Mouse (Mus musculus): ENCODE data around the gene Klhl21. TPM values are rescaled to one million over a fixed set of nuclear protein-coding genes. Genes with fewer than 3 reads are reported as not detected.

Gene Klhl21
- total and polyA plus RNA-seq, 2 experiments from 2014 or later = 4.8 to 12.3 TPM

DNA sequence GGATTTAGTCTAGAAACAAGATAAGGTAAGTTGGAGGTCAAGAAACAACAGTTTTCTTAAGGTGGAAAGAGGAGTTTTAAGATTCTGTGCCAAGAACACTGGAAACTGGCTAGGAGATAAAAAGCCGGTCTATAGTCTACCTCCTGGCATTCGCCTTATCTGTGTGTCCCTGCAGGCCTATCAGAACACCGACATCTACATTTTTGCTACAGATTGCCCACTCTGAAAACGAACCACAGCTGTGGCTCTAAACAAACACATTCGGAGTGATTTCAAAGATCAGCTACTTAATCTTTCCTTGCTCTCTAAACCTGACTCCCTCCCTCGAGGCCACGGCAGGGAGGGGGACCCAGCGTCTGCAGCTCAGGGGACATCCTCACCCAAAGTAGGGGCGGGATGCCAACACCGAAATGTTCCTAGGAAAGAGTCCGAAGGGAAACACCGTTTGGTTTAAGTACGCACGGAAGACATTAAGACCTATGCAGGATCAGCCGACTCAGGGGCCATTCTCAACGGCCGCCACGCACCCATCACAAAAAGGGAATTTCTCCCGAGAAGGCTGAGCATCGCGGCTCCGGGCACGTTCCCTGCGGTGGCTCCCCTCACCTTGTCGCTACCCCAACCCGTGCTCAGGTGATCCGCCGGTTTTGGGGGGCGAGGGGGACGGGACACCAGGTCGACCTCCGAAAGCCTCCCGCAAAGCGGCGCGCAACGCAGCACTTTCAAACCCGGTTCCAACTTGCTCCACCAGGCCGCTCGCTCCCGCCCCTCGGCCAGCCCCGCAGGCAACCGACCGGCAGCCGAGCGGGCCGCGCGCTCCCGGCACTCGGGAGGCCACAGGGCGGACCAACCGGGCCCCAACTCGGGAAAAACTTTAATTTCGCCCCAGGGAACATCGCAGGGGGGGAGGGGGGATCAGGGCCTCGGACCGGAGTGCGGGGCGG lies 14.1 kb upstream of the Klhl21 start:
- H3K9ac ChIP-seq (replicated peaks; ENCODE audit: low read length) = peak overlapping the region; percentile 82
- peaks cover 23% of the 10 kb centered on the region; the same call in 1 of the 2 replicates for H3K36me3 ChIP-seq (ENCODE audit: insufficient read depth, low read length)
- H3K4me1 ChIP-seq (ENCODE audit: insufficient read depth, low read length) = peaks cover 7% of the 10 kb centered on the region; the same call in 1 of the 2 replicates
- no peaks in the 10 kb centered on the region for H3K27me3 ChIP-seq (ENCODE audit: insufficient read depth, low read length)
- peak overlapping the region; percentile 75 for H3K4me2 ChIP-seq (ENCODE audit: low read depth, low read length)
- peak overlapping the region; percentile 62 for H3K27ac ChIP-seq
- DNase-seq (ENCODE audit: low spot score) = peak; percentile 43
- no peaks in the 10 kb centered on the region for H3K9me3 ChIP-seq (ENCODE audit: low read length)
- no peak for ATAC-seq
- WGBS = 1% methylated on average over 61 of the region's 61 CpGs
- H3K4me3 ChIP-seq (ENCODE audit: low read length) = peak overlapping the region; percentile 99
- TF ChIP-seq CTCF (IDR thresholded peaks at IDR 0.05; ENCODE audit: low read depth) = no peak

DNA sequence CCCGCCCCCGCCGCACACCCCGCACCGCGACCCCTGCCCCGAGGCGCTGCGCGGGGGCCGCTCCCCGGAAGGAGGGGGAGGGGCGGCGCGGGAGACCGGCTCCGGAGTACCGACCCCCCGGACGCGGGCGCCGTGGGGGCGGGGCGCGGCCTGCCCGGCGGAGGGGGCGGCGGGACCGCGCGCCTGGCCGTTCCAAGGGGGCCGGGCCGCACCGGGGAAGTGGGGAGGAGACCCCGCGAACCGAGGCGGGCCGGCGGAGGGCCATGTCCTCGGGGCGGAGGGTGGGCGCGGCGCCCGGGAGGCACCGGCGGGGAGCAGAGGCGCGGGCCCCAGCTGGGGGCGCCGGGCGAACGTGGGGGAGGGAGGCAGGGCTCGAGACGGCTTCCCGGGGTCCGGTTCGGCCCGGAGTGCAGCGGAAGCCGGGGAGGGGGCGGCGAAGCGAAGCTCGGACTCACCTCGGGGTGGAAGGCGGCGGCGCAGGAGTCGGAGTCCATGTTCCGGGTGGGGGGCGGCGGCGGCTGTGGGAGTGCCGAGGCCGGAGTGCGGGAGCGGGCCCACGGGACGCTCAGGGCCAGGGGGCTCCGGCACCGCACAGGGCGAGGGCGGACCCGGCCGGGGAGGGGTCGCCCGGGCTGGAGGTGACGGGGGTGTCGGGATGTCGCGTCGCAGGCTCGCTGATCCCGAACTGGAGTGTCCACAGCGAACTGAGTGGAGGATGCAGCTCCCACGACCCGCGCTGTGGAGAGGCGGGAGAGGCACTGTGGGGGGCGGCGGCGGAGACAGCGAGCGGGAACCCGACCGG lies 13.0 kb upstream of the Klhl21 start:
- Histone ChIP-seq H3K36me3 (ENCODE audit: insufficient read depth, low read length) (peaks cover 19% of the 10 kb centered on the region; the same call in 1 of the 2 replicates), H3K9me3 (ENCODE audit: low read length) (no peaks in the 10 kb centered on the region), H3K4me2 (ENCODE audit: low read depth, low read length) (peak overlapping the region; percentile 75), H3K27me3 (ENCODE audit: insufficient read depth, low read length) (no peaks in the 10 kb centered on the region), H3K9ac (replicated peaks; ENCODE audit: low read length) (peak overlapping the region; percentile 82), H3K27ac (peak overlapping the region; percentile 62), H3K4me1 (ENCODE audit: insufficient read depth, low read length) (peaks cover 7% of the 10 kb centered on the region; the same call in 1 of the 2 replicates), H3K4me3 (ENCODE audit: low read length) (peak overlapping the region; percentile 99)
- TF ChIP-seq CTCF (IDR thresholded peaks at IDR 0.05; ENCODE audit: low read depth) = no peak
- ATAC-seq (no peak; the same call in 1 of the 2 replicates), DNase-seq (ENCODE audit: low spot score) (peak; percentile 26)
- WGBS = 3% methylated on average over 68 of the region's 111 CpGs

DNA sequence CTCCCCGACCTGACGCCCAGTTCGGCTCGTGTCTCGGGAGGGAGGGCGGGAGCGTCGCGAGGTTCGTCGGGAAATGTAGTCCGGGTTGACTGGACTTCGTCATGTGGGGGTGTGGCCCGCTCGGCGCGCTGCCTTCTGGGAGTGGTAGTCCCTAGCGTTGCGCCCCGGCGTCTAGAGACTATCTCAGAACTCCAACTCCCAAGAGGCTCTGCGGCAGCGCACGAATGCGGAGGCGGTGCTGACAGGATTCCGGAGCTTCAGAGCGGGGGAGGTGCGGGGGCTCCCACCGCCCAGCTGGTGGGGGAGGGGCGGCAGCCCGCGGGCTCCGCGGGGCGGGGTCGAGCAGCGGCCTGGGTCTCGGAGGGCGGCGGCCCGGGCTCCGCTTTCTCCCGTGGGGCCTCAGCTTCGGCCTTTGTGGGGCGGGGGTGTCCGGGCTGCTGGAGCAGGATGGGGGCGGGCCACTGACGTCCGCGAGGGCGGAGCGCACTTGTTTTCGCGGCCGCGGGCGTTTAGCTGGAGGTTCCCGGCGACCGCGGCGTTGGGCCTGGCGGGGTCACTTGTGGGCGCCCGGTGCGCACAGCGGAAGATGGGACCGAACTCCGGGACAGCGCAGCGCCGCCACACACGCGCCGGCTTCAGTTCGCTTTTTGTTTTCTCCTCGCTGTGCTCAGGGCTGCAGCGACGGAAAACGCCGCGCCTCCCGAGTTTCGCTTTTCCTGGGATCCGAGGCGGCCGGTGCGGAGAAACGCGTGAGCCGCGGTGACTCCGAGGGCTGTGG lies 12.2 kb upstream of the Klhl21 start, which contains the start of gene Phf13:
TSS of gene Phf13 (minus strand) at position 86 of the 778 bp plus-strand sequence.
- WGBS = under 1% methylated on average over 88 of the region's 94 CpGs

DNA sequence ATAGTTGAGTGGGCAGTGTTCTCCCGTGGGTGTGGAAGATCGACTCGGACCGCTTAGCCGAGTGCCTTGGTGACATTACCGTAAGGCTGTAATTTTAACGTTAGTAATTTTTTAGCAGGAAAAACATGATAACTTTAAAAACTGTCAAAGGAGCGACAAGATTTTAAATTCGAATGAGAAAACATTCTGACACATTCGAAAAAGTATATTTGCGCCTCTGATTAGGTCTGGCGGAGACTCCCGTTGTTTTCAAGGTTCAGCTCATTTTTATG lies 11.7 kb upstream of the Klhl21 start:
- H3K9ac ChIP-seq (replicated peaks; ENCODE audit: low read length) = peak overlapping the region; percentile 82
- H3K27me3 ChIP-seq (ENCODE audit: insufficient read depth, low read length) = no peaks in the 10 kb centered on the region
- WGBS = 5% methylated on average over 13 of the region's 13 CpGs
- peak overlapping the region; percentile 87 for H3K27ac ChIP-seq
- TF ChIP-seq CTCF (IDR thresholded peaks at IDR 0.05; ENCODE audit: low read depth) = no peak
- peak overlapping the region; percentile 70 for H3K4me2 ChIP-seq (ENCODE audit: low read depth, low read length)
- ATAC-seq = no peak
- no peak for DNase-seq (ENCODE audit: low spot score)
- peak overlapping the region; percentile 99 for H3K4me3 ChIP-seq (ENCODE audit: low read length)
- no peaks in the 10 kb centered on the region for H3K9me3 ChIP-seq (ENCODE audit: low read length)
- peaks cover 7% of the 10 kb centered on the region; the same call in 1 of the 2 replicates for H3K4me1 ChIP-seq (ENCODE audit: insufficient read depth, low read length)
- peaks cover 6% of the 10 kb centered on the region; the same call in 1 of the 2 replicates for H3K36me3 ChIP-seq (ENCODE audit: insufficient read depth, low read length)

More for the DNA sequence above, 12.2 kb upstream of the Klhl21 start, which contains the start of gene Phf13:
- ATAC-seq = peak; percentile 97
- Histone ChIP-seq H3K27me3 (ENCODE audit: insufficient read depth, low read length) (no peaks in the 10 kb centered on the region), H3K27ac (peak within 1 kb of the TSS; percentile 87), H3K4me2 (ENCODE audit: low read depth, low read length) (peak within 1 kb of the TSS; percentile 75), H3K36me3 (ENCODE audit: insufficient read depth, low read length) (peaks cover 11% of the 10 kb centered on the region; the same call in 1 of the 2 replicates), H3K4me3 (ENCODE audit: low read length) (peak within 1 kb of the TSS; percentile 99), H3K9ac (replicated peaks; ENCODE audit: low read length) (peak within 1 kb of the TSS; percentile 82), H3K9me3 (ENCODE audit: low read length) (no peaks in the 10 kb centered on the region), H3K4me1 (ENCODE audit: insufficient read depth, low read length) (peaks cover 7% of the 10 kb centered on the region; the same call in 1 of the 2 replicates)
- no peak for TF ChIP-seq CTCF (IDR thresholded peaks at IDR 0.05; ENCODE audit: low read depth)
- peak; percentile 100 for DNase-seq (ENCODE audit: low spot score)

DNA sequence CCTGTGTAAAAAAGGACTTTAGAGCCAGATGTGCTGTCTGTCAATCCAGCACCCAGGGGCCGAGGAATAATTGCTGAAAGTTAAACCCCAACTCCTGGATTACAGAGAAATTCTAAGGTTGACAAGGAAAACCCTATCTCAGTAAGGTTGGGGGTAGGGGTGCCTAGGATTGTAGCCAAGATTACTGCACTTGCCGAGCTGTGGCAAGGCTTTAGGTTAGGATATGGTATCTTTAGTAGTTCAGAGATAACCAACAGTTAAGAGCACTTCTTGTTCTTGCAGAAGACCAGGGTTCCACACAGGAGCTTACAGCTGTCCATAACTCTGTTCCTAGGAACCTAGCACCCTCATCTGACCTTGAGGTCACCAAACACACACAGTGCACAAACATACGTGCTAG lies 10.9 kb upstream of the Klhl21 start:
- DNase-seq (ENCODE audit: low spot score) (no peak), ATAC-seq (no peak)
- H3K27ac ChIP-seq = no peak overlapping the region
- no peaks in the 10 kb centered on the region for H3K27me3 ChIP-seq (ENCODE audit: insufficient read depth, low read length)
- H3K36me3 ChIP-seq (ENCODE audit: insufficient read depth, low read length) = no peaks in the 10 kb centered on the region
- H3K9me3 ChIP-seq (ENCODE audit: low read length) = no peaks in the 10 kb centered on the region
- no peak overlapping the region for H3K4me3 ChIP-seq (ENCODE audit: low read length)
- 63% methylated on average over 3 of the region's 3 CpGs for WGBS
- no peak for TF ChIP-seq CTCF (IDR thresholded peaks at IDR 0.05; ENCODE audit: low read depth)
- H3K9ac ChIP-seq (replicated peaks; ENCODE audit: low read length) = no peak overlapping the region
- peak overlapping the region; percentile 70; the same call in 1 of the 2 replicates for H3K4me2 ChIP-seq (ENCODE audit: low read depth, low read length)
- peaks cover 7% of the 10 kb centered on the region; the same call in 1 of the 2 replicates for H3K4me1 ChIP-seq (ENCODE audit: insufficient read depth, low read length)

DNA sequence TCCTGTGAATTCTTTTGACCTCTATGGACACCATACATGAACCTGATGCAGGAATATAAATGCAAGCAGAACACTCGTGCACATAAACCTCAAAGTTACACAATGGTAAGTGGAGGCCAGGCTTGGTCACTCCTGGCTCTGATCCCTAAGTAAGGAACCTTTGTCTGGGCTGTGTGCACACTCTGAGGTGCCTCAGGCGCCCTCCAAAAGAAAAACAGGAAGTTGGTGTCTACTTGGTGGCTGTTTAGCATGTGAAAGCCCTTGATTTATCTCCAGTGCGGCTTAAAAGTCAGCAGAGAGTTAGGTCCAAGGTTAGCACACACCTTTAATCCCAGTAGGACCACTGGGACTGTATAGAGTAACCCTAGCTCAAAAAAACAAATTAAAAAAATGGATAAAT lies 9.1 kb upstream of the Klhl21 start:
- H3K27ac ChIP-seq = no peak overlapping the region
- no peak overlapping the region for H3K4me3 ChIP-seq (ENCODE audit: low read length)
- H3K9ac ChIP-seq (replicated peaks; ENCODE audit: low read length) = no peak overlapping the region
- TF ChIP-seq CTCF (IDR thresholded peaks at IDR 0.05; ENCODE audit: low read depth) = no peak
- H3K9me3 ChIP-seq (ENCODE audit: low read length) = no peaks in the 10 kb centered on the region
- 70% methylated on average over 3 of the region's 3 CpGs for WGBS
- DNase-seq (ENCODE audit: low spot score) (no peak), ATAC-seq (no peak)
- no peak overlapping the region for H3K4me2 ChIP-seq (ENCODE audit: low read depth, low read length)
- no peaks in the 10 kb centered on the region for H3K36me3 ChIP-seq (ENCODE audit: insufficient read depth, low read length)
- H3K27me3 ChIP-seq (ENCODE audit: insufficient read depth, low read length) = no peaks in the 10 kb centered on the region
- H3K4me1 ChIP-seq (ENCODE audit: insufficient read depth, low read length) = peaks cover 7% of the 10 kb centered on the region; the same call in 1 of the 2 replicates
